Mouse (Mus musculus) intestine, embryonic 16.5 days (tissue): Measurements from ENCODE around the gene Rps5. TPM values are rescaled to one million over a fixed set of nuclear protein-coding genes. Genes with fewer than 3 reads are reported as not detected.
"Not testable (repeated sequence)": the region's sequence is repeated elsewhere in the genome, so short reads cannot be mapped to it uniquely, and the experiment has no call there.

Experiments
- ATAC-seq: fragments of 200-750 bp; cut with Nextera tagmentation; 2 replicates; pipeline ENCODE4 v1.8.0; 2017; ENCODE audit warnings: moderate TSS enrichment, moderate library complexity
- H3K27ac ChIP-seq: fragments of 300-500 bp; sonication (generic); 2 replicates; pipeline ENCODE4 v1.5.1; 2014; ENCODE audit warnings: mild to moderate bottlenecking, low read length
- H3K27me3 ChIP-seq: fragments of 300-500 bp; sonication (generic); replicated peaks from 2 replicates; pipeline ENCODE4 v1.6.1; 2014; ENCODE audit warnings: low read length, control low read depth, mixed read lengths; ENCODE audit not compliant: control insufficient read depth, insufficient read depth
- H3K36me3 ChIP-seq: fragments of 300-500 bp; sonication (generic); 2 replicates; pipeline ENCODE4 v1.6.1; 2014; ENCODE audit warnings: low read length, control low read depth; ENCODE audit not compliant: control insufficient read depth, insufficient read depth
- H3K4me1 ChIP-seq: fragments of 300-500 bp; sonication (generic); 2 replicates; pipeline ENCODE4 v1.6.1; 2014; ENCODE audit warnings: low read length, control low read depth, mixed read lengths; ENCODE audit not compliant: control insufficient read depth, insufficient read depth
- H3K4me2 ChIP-seq: fragments of 300-500 bp; sonication (generic); 2 replicates; pipeline ENCODE4 v1.6.1; 2014; ENCODE audit warnings: low read depth, low read length, control low read depth
- H3K4me3 ChIP-seq: fragments of 300-500 bp; sonication (generic); 2 replicates; pipeline ENCODE4 v1.5.1; 2014; ENCODE audit warnings: mild to moderate bottlenecking, low read length
- H3K9ac ChIP-seq: fragments of 300-500 bp; sonication (generic); 2 replicates; pipeline ENCODE4 v1.6.1; 2014; ENCODE audit warnings: low read depth, low read length
- H3K9me3 ChIP-seq: fragments of 300-500 bp; sonication (generic); 2 replicates; pipeline ENCODE4 v1.6.1; 2016; ENCODE audit warnings: low read length, control low read depth; ENCODE audit not compliant: control insufficient read depth
- WGBS: fragments of 180-500 bp; shearing (Covaris S2); extraction: QIAGEN DNeasy Blood & Tissue Kit; methylation state at CpG from one replicate; pipeline ENCODE4 v1.1.7; 2014; 5-methylcytosine and 5-hydroxymethylcytosine counted together
- polyA plus RNA-seq: library from polyadenylated mRNA; unstranded; fragments of >200 nt; fragmentation: Nextera tagmentation; extraction: Ambion mirVana; gene quantifications from 2 replicates; pipeline ENCODE4 v1.2.1, GENCODE M21; 2015

Gene Rps5
- polyA plus RNA-seq, 1 experiment from 2014 or later: 1,023 TPM

GRCm38 (mm10) chr7:12922729-12923128, 639 bp downstream of the Rps5 start:
- Histone ChIP-seq H3K4me3 (peak overlapping the region; percentile 86), H3K9me3 (no peaks in the 10 kb centered on the region), H3K4me1 (peaks cover 26% of the 10 kb centered on the region), H3K4me2 (peak overlapping the region; percentile 78), H3K9ac (peak overlapping the region; percentile 85), H3K36me3 (peaks cover 32% of the 10 kb centered on the region), H3K27me3 (no peaks in the 10 kb centered on the region), H3K27ac (no peak overlapping the region; the same call in 1 of the 2 replicates)
- WGBS: 4% methylated on average over 8 of the region's 8 CpGs
- ATAC-seq: no peak

- Histone ChIP-seq H3K4me2 (no peak overlapping the region), H3K27ac (no peak overlapping the region), H3K9ac (no peak overlapping the region), H3K36me3 (peaks cover 32% of the 10 kb centered on the region), H3K27me3 (no peaks in the 10 kb centered on the region), H3K4me1 (peaks cover 32% of the 10 kb centered on the region), H3K9me3 (no peaks in the 10 kb centered on the region), H3K4me3 (no peak overlapping the region)
- 78% methylated on average over 7 of the region's 7 CpGs for WGBS
- no peak for ATAC-seq
These were observed 4.2 kb downstream of the Rps5 start for GRCm38 (mm10) chr7:12926316-12926715.

GRCm38 (mm10) chr7:12927191-12927680, 5.1 kb downstream of the Rps5 start, which contains the start of gene Rnf225:
Rnf225 (plus strand) TSS chr7:12927416.
- Histone ChIP-seq H3K9ac (peak within 1 kb of the TSS; percentile 61), H3K9me3 (no peaks in the 10 kb centered on the region), H3K4me2 (peak within 1 kb of the TSS; percentile 87), H3K4me3 (peak within 1 kb of the TSS; percentile 45), H3K4me1 (peaks cover 32% of the 10 kb centered on the region), H3K36me3 (peaks cover 32% of the 10 kb centered on the region), H3K27ac (no peak within 1 kb of the TSS; the same call in 1 of the 2 replicates), H3K27me3 (no peaks in the 10 kb centered on the region)
- WGBS: 22% methylated on average over 8 of the region's 8 CpGs
- peak; percentile 85 for ATAC-seq

GRCm38 (mm10) chr7:12927693-12928589, 5.9 kb downstream of the Rps5 start:
- ATAC-seq: peak; percentile 45
- peaks cover 32% of the 10 kb centered on the region for H3K36me3 ChIP-seq
- H3K4me3 ChIP-seq: peak overlapping the region; percentile 45
- H3K4me2 ChIP-seq: peak overlapping the region; percentile 87
- no peaks in the 10 kb centered on the region for H3K27me3 ChIP-seq
- H3K9me3 ChIP-seq: no peaks in the 10 kb centered on the region
- WGBS: 5% methylated on average over 65 of the region's 65 CpGs
- H3K27ac ChIP-seq: no peak overlapping the region
- peaks cover 32% of the 10 kb centered on the region for H3K4me1 ChIP-seq
- H3K9ac ChIP-seq: peak overlapping the region; percentile 61

- no peak overlapping the region for H3K4me2 ChIP-seq
- no peak overlapping the region for H3K27ac ChIP-seq
- H3K36me3 ChIP-seq: no peaks in the 10 kb centered on the region
- H3K9me3 ChIP-seq: no peaks in the 10 kb centered on the region
- no peak overlapping the region for H3K9ac ChIP-seq
- no peaks in the 10 kb centered on the region for H3K4me1 ChIP-seq
- ATAC-seq: no peak
- no peak overlapping the region for H3K4me3 ChIP-seq
- no peaks in the 10 kb centered on the region for H3K27me3 ChIP-seq
- 71% methylated on average over 4 of the region's 4 CpGs for WGBS
These were observed 11.6 kb downstream of the Rps5 start for GRCm38 (mm10) chr7:12933615-12934140.

- ATAC-seq: no peak
- Histone ChIP-seq H3K36me3 (no peaks in the 10 kb centered on the region), H3K27me3 (no peaks in the 10 kb centered on the region), H3K4me2 (no peak overlapping the region), H3K9ac (no peak overlapping the region), H3K4me1 (no peaks in the 10 kb centered on the region), H3K27ac (no peak overlapping the region), H3K4me3 (no peak overlapping the region), H3K9me3 (no peaks in the 10 kb centered on the region)
- WGBS: 79% methylated on average over 3 of the region's 3 CpGs
These were observed 12.7 kb downstream of the Rps5 start for GRCm38 (mm10) chr7:12934808-12935207.

- ATAC-seq, H3K4me2 ChIP-seq, H3K4me3 ChIP-seq, H3K9me3 ChIP-seq, H3K27me3 ChIP-seq, H3K4me1 ChIP-seq, H3K27ac ChIP-seq, H3K9ac ChIP-seq, H3K36me3 ChIP-seq: not testable (repeated sequence)
- WGBS: 79% methylated on average over 3 of the region's 4 CpGs
These were observed 15.2 kb downstream of the Rps5 start for GRCm38 (mm10) chr7:12937254-12937803.

GRCm38 (mm10) chr7:12940599-12940998, 18.5 kb downstream of the Rps5 start:
- WGBS: 90% methylated on average over 4 of the region's 4 CpGs
- H3K9me3 ChIP-seq: no peaks in the 10 kb centered on the region
- no peak overlapping the region for H3K27ac ChIP-seq
- no peak overlapping the region for H3K4me3 ChIP-seq
- no peak overlapping the region for H3K9ac ChIP-seq
- no peaks in the 10 kb centered on the region for H3K4me1 ChIP-seq
- no peak for ATAC-seq
- H3K27me3 ChIP-seq: no peaks in the 10 kb centered on the region
- no peaks in the 10 kb centered on the region for H3K36me3 ChIP-seq
- H3K4me2 ChIP-seq: no peak overlapping the region

GRCm38 (mm10) chr7:12943488-12943887, 21.4 kb downstream of the Rps5 start:
- no peaks in the 10 kb centered on the region for H3K36me3 ChIP-seq
- H3K27ac ChIP-seq: no peak overlapping the region
- H3K4me1 ChIP-seq: no peaks in the 10 kb centered on the region
- H3K4me3 ChIP-seq: no peak overlapping the region
- H3K27me3 ChIP-seq: no peaks in the 10 kb centered on the region
- no peak for ATAC-seq
- H3K9ac ChIP-seq: no peak overlapping the region
- no peak overlapping the region for H3K4me2 ChIP-seq
- H3K9me3 ChIP-seq: no peaks in the 10 kb centered on the region
